Mouse (Mus musculus) neural tube, embryonic 12.5 days (tissue): ENCODE data around the gene Hipk4. TPM values are rescaled to one million over a fixed set of nuclear protein-coding genes. Genes with fewer than 3 reads are reported as not detected.

ENCODE experiments used
- ATAC-seq: fragments of 200-750 bp; cut with Nextera tagmentation; 2 replicates; pipeline ENCODE4 v1.8.0; 2017; ENCODE audit warnings: low read depth, mild to moderate bottlenecking, moderate TSS enrichment, moderate library complexity; ENCODE audit not compliant: low FRiP score
- H3K27ac ChIP-seq: fragments of 300-500 bp; sonication (generic); 2 replicates; pipeline ENCODE4 v1.5.1; 2016
- H3K27me3 ChIP-seq: fragments of 300-500 bp; sonication (generic); replicated peaks from 2 replicates; pipeline ENCODE4 v1.6.1; 2016; ENCODE audit warnings: mild to moderate bottlenecking
- H3K36me3 ChIP-seq: fragments of 300-500 bp; sonication (generic); 2 replicates; pipeline ENCODE4 v1.6.1; 2016; ENCODE audit warnings: mild to moderate bottlenecking
- H3K4me1 ChIP-seq: fragments of 300-500 bp; sonication (generic); 2 replicates; pipeline ENCODE4 v1.6.1; 2016
- H3K4me2 ChIP-seq: fragments of 300-500 bp; sonication (generic); replicated peaks from 2 replicates; pipeline ENCODE4 v1.6.1; 2016; ENCODE audit warnings: mild to moderate bottlenecking
- H3K4me3 ChIP-seq: fragments of 300-500 bp; sonication (generic); 2 replicates; pipeline ENCODE4 v1.5.1; 2016
- H3K9ac ChIP-seq: fragments of 300-500 bp; sonication (generic); 2 replicates; pipeline ENCODE4 v1.6.1; 2016; ENCODE audit warnings: mild to moderate bottlenecking
- H3K9me3 ChIP-seq: fragments of 300-500 bp; sonication (generic); 2 replicates; pipeline ENCODE4 v1.6.1; 2016; ENCODE audit warnings: mild to moderate bottlenecking
- WGBS: fragments of 180-500 bp; shearing (Covaris S2); methylation state at CpG from one replicate; pipeline ENCODE4 v1.1.7; 2016; 5-methylcytosine and 5-hydroxymethylcytosine counted together
- polyA plus RNA-seq: library from polyadenylated mRNA; unstranded; fragments of >200 nt; fragmentation: Nextera tagmentation; extraction: Ambion mirVana; gene quantifications from 2 replicates; pipeline ENCODE4 v1.2.1, GENCODE M21; 2016

Hipk4 gene
- polyA plus RNA-seq, 1 experiment from 2014 or later: 0.44 TPM

GRCm38 (mm10) chr7:27578465-27578864 lies 55.4 kb downstream of the Hipk4 start:
- ATAC-seq: no peak
- Histone ChIP-seq H3K27me3 (no peaks in the 10 kb centered on the region), H3K27ac (no peak overlapping the region), H3K9me3 (no peaks in the 10 kb centered on the region), H3K9ac (no peak overlapping the region), H3K4me3 (no peak overlapping the region), H3K36me3 (peaks cover 90% of the 10 kb centered on the region), H3K4me1 (no peaks in the 10 kb centered on the region), H3K4me2 (no peak overlapping the region)
- WGBS: 89% methylated on average over 7 of the region's 7 CpGs

GRCm38 (mm10) chr7:27580380-27581174 lies 57.5 kb downstream of the Hipk4 start:
- WGBS: 93% methylated on average over 14 of the region's 14 CpGs
- Histone ChIP-seq H3K27me3 (no peaks in the 10 kb centered on the region), H3K9me3 (no peaks in the 10 kb centered on the region), H3K4me1 (no peaks in the 10 kb centered on the region), H3K4me2 (no peak overlapping the region), H3K27ac (no peak overlapping the region), H3K9ac (no peak overlapping the region), H3K4me3 (no peak overlapping the region), H3K36me3 (peaks cover 74% of the 10 kb centered on the region)
- ATAC-seq: no peak

Other genes starting within 250 kb of the Hipk4 start
- 6.1 and 9.9 TPM in 2 replicates for gene Ltbp4, start 185.6 kb upstream of the Hipk4 start, polyA plus RNA-seq
- gene Shkbp1, start 167.2 kb upstream of the Hipk4 start, polyA plus RNA-seq: 68.6 and 68.9 TPM in 2 replicates
- 0.40 TPM in 1 of 2 replicates, not detected in the other for gene Gm20479, start 165.8 kb upstream of the Hipk4 start, polyA plus RNA-seq
- 1.2 and 1.3 TPM in 2 replicates for gene Sptbn4, start 75.6 kb upstream of the Hipk4 start, polyA plus RNA-seq
- gene Blvrb, start 75.3 kb upstream of the Hipk4 start, polyA plus RNA-seq: 21.6 and 23.0 TPM in 2 replicates
- 20.5 and 22.2 TPM in 2 replicates for gene Sertad3, start 49.5 kb upstream of the Hipk4 start, polyA plus RNA-seq
- gene Sertad1, start 36.4 kb upstream of the Hipk4 start, polyA plus RNA-seq: 14.6 and 14.8 TPM in 2 replicates
- gene Prx, start 23.9 kb upstream of the Hipk4 start, polyA plus RNA-seq: 2.2 and 2.8 TPM in 2 replicates
- gene Pld3, start 30.0 kb downstream of the Hipk4 start, polyA plus RNA-seq: 90.8 and 91.3 TPM in 2 replicates
- 31.8 and 36.0 TPM in 2 replicates for gene 2310022A10Rik, start 30.0 kb downstream of the Hipk4 start, polyA plus RNA-seq
- gene Akt2, start 68.3 kb downstream of the Hipk4 start, polyA plus RNA-seq: 74.8 and 78.2 TPM in 2 replicates
- 25.1 and 26.2 TPM in 2 replicates for gene Ttc9b, start 130.6 kb downstream of the Hipk4 start, polyA plus RNA-seq
- 21.1 and 22.2 TPM in 2 replicates for gene Map3k10, start 151.3 kb downstream of the Hipk4 start, polyA plus RNA-seq
- gene Zfp607b, start 166.1 kb downstream of the Hipk4 start, polyA plus RNA-seq: 7.0 and 7.8 TPM in 2 replicates
- 97.2 and 102 TPM in 2 replicates for gene Zfp60, start 208.1 kb downstream of the Hipk4 start, polyA plus RNA-seq